Mouse (Mus musculus) layer of hippocampus, postnatal 10 days (tissue): ENCODE measurements at regions not wholly inside any gene's neighbourhood (a gene's known extent, or its start where the extent isn't known, plus 50 kb on each side); places are given as distances from the start of the nearest gene placed in this dataset.
A peak's percentile ranks its signal among the peaks of the same experiment; 100 is the strongest.

Source experiments
- DNase-seq, 2 experiments: peaks; one replicate each; pipeline ENCODE4 v3.0.0; 2021; ENCODE audit warnings: low spot score in 2 of 2

GRCm38 (mm10) chrY:89267946-89268345 is 215.3 kb downstream of the Gm21294 start:
- peak in 1 of 2 experiments; percentile 1 for DNase-seq
